Mouse (Mus musculus) E14TG2a.4 (cell line): ENCODE data around the gene Atp5h.

ENCODE experiments used
- CTCF ChIP-seq: conservative IDR thresholded peaks from 2 replicates; pipeline ENCODE4 v1.5.1; 2014; ENCODE audit warnings: low read length
- NANOG ChIP-seq: IDR thresholded peaks from 2 replicates; pipeline ENCODE4 v1.6.1; 2014; ENCODE audit warnings: borderline replicate concordance, low read length, mixed read lengths

- TF ChIP-seq CTCF, result no peak
- TF ChIP-seq NANOG, result no peak
Measured at GRCm38 (mm10) chr11:115405723-115406122, 14.0 kb downstream of the Atp5h start.
